Mouse (Mus musculus): Measurements from ENCODE around the gene Nrm. TPM values are rescaled to one million over a fixed set of nuclear protein-coding genes. Genes with fewer than 3 reads are reported as not detected.

The Nrm gene
- polyA plus RNA-seq, 1 experiment from 2014 or later, result 58.3 TPM

GRCm38 (mm10) chr17:35822964-35823937, 37.9 kb upstream of the Nrm start, which contains the start of gene Flot1:
TSS of gene Flot1 (plus strand) at chr17:35823230.
- H3K9me3 ChIP-seq, result no peaks in the 10 kb centered on the region
- peaks cover 38% of the 10 kb centered on the region for H3K36me3 ChIP-seq
- peak within 1 kb of the TSS; percentile 96 for H3K27ac ChIP-seq
- H3K4me3 ChIP-seq, result peak within 1 kb of the TSS; percentile 86
- DNase-seq (ENCODE audit: low spot score), result peak; percentile 97
- H3K4me1 ChIP-seq, result peaks cover 27% of the 10 kb centered on the region
- no peaks in the 10 kb centered on the region; the same call in 1 of the 2 replicates for H3K27me3 ChIP-seq (ENCODE audit: insufficient read depth, poor library complexity, severe bottlenecking)
- WGBS, result under 1% methylated on average over 47 of the region's 47 CpGs

- no peaks in the 10 kb centered on the region; the same call in 1 of the 2 replicates for H3K27me3 ChIP-seq (ENCODE audit: insufficient read depth, poor library complexity, severe bottlenecking)
- H3K36me3 ChIP-seq, result peaks cover 44% of the 10 kb centered on the region
- 54% methylated on average over 7 of the region's 7 CpGs for WGBS
- peak overlapping the region; percentile 86; the same call in 1 of the 2 replicates for H3K4me3 ChIP-seq
- H3K9me3 ChIP-seq, result no peaks in the 10 kb centered on the region
- no peak for DNase-seq (ENCODE audit: low spot score)
- peaks cover 28% of the 10 kb centered on the region for H3K4me1 ChIP-seq
- H3K27ac ChIP-seq, result 0 out of 2 replicates have a peak overlapping the region, but pooled peaks have one; percentile 96
Measured at GRCm38 (mm10) chr17:35824402-35824801, 36.7 kb upstream of the Nrm start.

GRCm38 (mm10) chr17:35825109-35825850, 35.8 kb upstream of the Nrm start:
- no peaks in the 10 kb centered on the region for H3K27me3 ChIP-seq (ENCODE audit: insufficient read depth, poor library complexity, severe bottlenecking)
- H3K36me3 ChIP-seq, result peaks cover 48% of the 10 kb centered on the region
- H3K4me1 ChIP-seq, result peaks cover 35% of the 10 kb centered on the region
- DNase-seq (ENCODE audit: low spot score), result no peak
- 90% methylated on average over 13 of the region's 13 CpGs for WGBS
- no peak overlapping the region for H3K27ac ChIP-seq
- H3K4me3 ChIP-seq, result 0 out of 2 replicates have a peak overlapping the region, but pooled peaks have one; percentile 86
- H3K9me3 ChIP-seq, result no peaks in the 10 kb centered on the region

- peak overlapping the region; percentile 39 for H3K4me3 ChIP-seq
- H3K36me3 ChIP-seq, result peaks cover 81% of the 10 kb centered on the region
- peak; percentile 94 for DNase-seq (ENCODE audit: low spot score)
- H3K27ac ChIP-seq, result peak overlapping the region; percentile 17
- 2% methylated on average over 21 of the region's 21 CpGs for WGBS
- peaks cover 14% of the 10 kb centered on the region for H3K4me1 ChIP-seq
- H3K9me3 ChIP-seq, result no peaks in the 10 kb centered on the region
- H3K27me3 ChIP-seq (ENCODE audit: insufficient read depth, poor library complexity, severe bottlenecking), result no peaks in the 10 kb centered on the region
Measured at GRCm38 (mm10) chr17:35829737-35830136, 31.4 kb upstream of the Nrm start.

DNA sequence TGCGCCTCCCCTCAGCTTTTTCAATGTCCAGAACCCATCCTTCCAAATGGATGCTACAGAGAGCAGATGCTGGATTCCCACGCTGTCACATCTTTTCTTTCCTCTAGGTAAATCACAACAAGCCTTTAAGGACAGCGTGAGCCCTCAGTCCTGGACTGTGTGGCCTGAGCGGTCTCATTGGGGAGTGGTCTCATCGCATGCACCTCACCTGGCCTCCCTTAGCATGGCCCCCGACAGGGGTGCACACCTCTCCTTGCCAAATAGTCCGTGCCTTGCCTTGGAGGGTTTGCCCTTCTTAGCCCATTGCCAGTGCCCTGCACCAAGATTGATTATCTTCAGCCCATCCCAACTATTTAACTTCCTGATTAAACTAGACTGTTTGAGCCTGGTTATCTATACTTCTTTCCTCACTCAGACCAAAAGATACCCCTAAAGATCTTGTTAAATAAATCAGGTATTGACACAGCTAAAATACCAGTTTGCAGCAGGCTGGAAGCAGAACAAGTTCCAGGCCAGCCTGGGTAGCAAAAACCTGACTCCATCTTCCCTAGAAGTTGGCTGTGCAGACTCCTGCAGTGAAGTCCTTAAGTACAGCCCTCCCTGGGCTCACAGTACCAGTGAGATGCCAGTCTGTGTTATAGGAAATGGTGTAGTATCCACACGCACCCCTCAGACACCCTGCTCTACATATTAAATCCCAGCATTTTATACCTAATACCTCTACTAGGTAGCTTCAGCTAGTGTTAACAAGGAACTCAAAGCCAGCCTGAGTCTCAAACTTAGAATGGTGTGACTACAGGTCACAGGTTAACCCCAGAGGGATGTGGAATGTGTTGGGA, 28.5 kb upstream of the Nrm start:
- 74% methylated on average over 8 of the region's 8 CpGs for WGBS
- no peak overlapping the region for H3K27ac ChIP-seq
- H3K4me1 ChIP-seq, result peaks cover 28% of the 10 kb centered on the region
- no peak for DNase-seq (ENCODE audit: low spot score)
- H3K36me3 ChIP-seq, result peaks cover 75% of the 10 kb centered on the region
- no peaks in the 10 kb centered on the region for H3K27me3 ChIP-seq (ENCODE audit: insufficient read depth, poor library complexity, severe bottlenecking)
- H3K9me3 ChIP-seq, result no peaks in the 10 kb centered on the region
- no peak overlapping the region for H3K4me3 ChIP-seq

GRCm38 (mm10) chr17:35833239-35833751, 27.8 kb upstream of the Nrm start:
- DNase-seq (ENCODE audit: low spot score), result no peak
- Histone ChIP-seq H3K27me3 (ENCODE audit: insufficient read depth, poor library complexity, severe bottlenecking) (no peaks in the 10 kb centered on the region), H3K4me1 (peaks cover 28% of the 10 kb centered on the region), H3K27ac (no peak overlapping the region), H3K9me3 (no peaks in the 10 kb centered on the region), H3K36me3 (peaks cover 68% of the 10 kb centered on the region), H3K4me3 (no peak overlapping the region)
- 19% methylated on average over 5 of the region's 5 CpGs for WGBS

- no peak for DNase-seq (ENCODE audit: low spot score)
- Histone ChIP-seq H3K4me3 (peak overlapping the region; percentile 18), H3K4me1 (peaks cover 29% of the 10 kb centered on the region), H3K27me3 (ENCODE audit: insufficient read depth, poor library complexity, severe bottlenecking) (no peaks in the 10 kb centered on the region), H3K27ac (no peak overlapping the region), H3K36me3 (peaks cover 64% of the 10 kb centered on the region), H3K9me3 (no peaks in the 10 kb centered on the region)
- WGBS, result 53% methylated on average over 5 of the region's 5 CpGs
Measured at GRCm38 (mm10) chr17:35833894-35834293, 27.2 kb upstream of the Nrm start.

GRCm38 (mm10) chr17:35834696-35835422, 26.3 kb upstream of the Nrm start:
- no peak for DNase-seq (ENCODE audit: low spot score)
- Histone ChIP-seq H3K27ac (no peak overlapping the region), H3K36me3 (peaks cover 62% of the 10 kb centered on the region), H3K4me3 (peak overlapping the region; percentile 80), H3K9me3 (no peaks in the 10 kb centered on the region), H3K27me3 (ENCODE audit: insufficient read depth, poor library complexity, severe bottlenecking) (no peaks in the 10 kb centered on the region), H3K4me1 (peaks cover 31% of the 10 kb centered on the region)
- WGBS, result 82% methylated on average over 26 of the region's 26 CpGs

GRCm38 (mm10) chr17:35835424-35836140, 25.5 kb upstream of the Nrm start:
- H3K27ac ChIP-seq, result no peak overlapping the region
- H3K36me3 ChIP-seq, result peaks cover 56% of the 10 kb centered on the region
- WGBS, result 84% methylated on average over 26 of the region's 26 CpGs
- H3K9me3 ChIP-seq, result no peaks in the 10 kb centered on the region
- H3K4me3 ChIP-seq, result peak overlapping the region; percentile 80
- no peaks in the 10 kb centered on the region for H3K27me3 ChIP-seq (ENCODE audit: insufficient read depth, poor library complexity, severe bottlenecking)
- H3K4me1 ChIP-seq, result peaks cover 24% of the 10 kb centered on the region
- DNase-seq (ENCODE audit: low spot score), result no peak

GRCm38 (mm10) chr17:35836178-35836965, 24.7 kb upstream of the Nrm start:
- WGBS, result 11% methylated on average over 24 of the region's 24 CpGs
- H3K4me1 ChIP-seq, result peaks cover 22% of the 10 kb centered on the region
- no peaks in the 10 kb centered on the region for H3K9me3 ChIP-seq
- no peaks in the 10 kb centered on the region for H3K27me3 ChIP-seq (ENCODE audit: insufficient read depth, poor library complexity, severe bottlenecking)
- H3K4me3 ChIP-seq, result peak overlapping the region; percentile 80
- H3K27ac ChIP-seq, result peak overlapping the region; percentile 98
- H3K36me3 ChIP-seq, result peaks cover 49% of the 10 kb centered on the region
- no peak for DNase-seq (ENCODE audit: low spot score)

Measured in heart, embryonic 10.5 days (tissue).